Mouse (Mus musculus) adrenal gland, adult 18-20 months (tissue): Measurements from ENCODE around the gene Dapl1. TPM values are rescaled to one million over a fixed set of nuclear protein-coding genes. Genes with fewer than 3 reads are reported as not detected.

Source experiments
- DNase-seq, 2 experiments: peaks; one replicate each; pipeline ENCODE4 v3.0.0; 2021 to 2022; ENCODE audit warnings: low spot score in 2 of 2
- total RNA-seq, 2 experiments: library from RNA; stranded (reverse); gene quantifications; 1 replicate in 1 of 2; 2 replicates in 1 of 2; pipeline ENCODE4 v1.2.3; 2021

Gene Dapl1
- total RNA-seq, 2 experiments from 2014 or later = not detected

GRCm38 (mm10) chr2:59533971-59534748, 49.7 kb downstream of the Dapl1 start:
- DNase-seq = no peak

- DNase-seq = no peak
These were observed 52.5 kb downstream of the Dapl1 start for GRCm38 (mm10) chr2:59536958-59537357.

GRCm38 (mm10) chr2:59538031-59538430, 53.6 kb downstream of the Dapl1 start:
- DNase-seq = no peak

- no peak for DNase-seq
These were observed 55.3 kb downstream of the Dapl1 start for GRCm38 (mm10) chr2:59539796-59540195.

GRCm38 (mm10) chr2:59541121-59541887, 56.9 kb downstream of the Dapl1 start:
- peak; percentile 75 to 81 for DNase-seq

GRCm38 (mm10) chr2:59543543-59544065, 59.2 kb downstream of the Dapl1 start:
- DNase-seq = no peak

GRCm38 (mm10) chr2:59544237-59544909, 59.9 kb downstream of the Dapl1 start:
- no peak for DNase-seq

- no peak for DNase-seq
These were observed 60.5 kb downstream of the Dapl1 start for GRCm38 (mm10) chr2:59545001-59545400.

- no peak for DNase-seq
These were observed 63.1 kb downstream of the Dapl1 start for GRCm38 (mm10) chr2:59547369-59548099.

GRCm38 (mm10) chr2:59552784-59553183, 68.3 kb downstream of the Dapl1 start:
- DNase-seq = no peak

- no peak for DNase-seq
These were observed 70.0 kb downstream of the Dapl1 start for GRCm38 (mm10) chr2:59554373-59554940.

Other genes with a start within 250 kb of the Dapl1 start
- 10 to 100 TPM; 15.2 to 15.7 TPM for gene Tanc1, start 127.4 kb downstream of the Dapl1 start, total RNA-seq